Mouse (Mus musculus): ENCODE data around the gene Sectm1a. TPM values are rescaled to one million over a fixed set of nuclear protein-coding genes. Genes with fewer than 3 reads are reported as not detected.

Sectm1a gene
- polyA plus RNA-seq, 1 experiment from 2014 or later = not detected

GRCm38 (mm10) chr11:121024163-121024562, 56.9 kb downstream of the Sectm1a start:
- 73% methylated on average over 6 of the region's 6 CpGs for WGBS
- H3K4me2 ChIP-seq (replicated peaks; ENCODE audit: low read depth, low read length) = no peak overlapping the region
- ATAC-seq (ENCODE audit: low FRiP score) (no peak), DNase-seq (ENCODE audit: low spot score) (no peak)
- H3K9ac ChIP-seq (ENCODE audit: low read depth, low read length) = no peak overlapping the region
- no peaks in the 10 kb centered on the region for H3K4me1 ChIP-seq (replicated peaks; ENCODE audit: control insufficient read depth, insufficient read depth, low read length)
- no peak overlapping the region for H3K27ac ChIP-seq (ENCODE audit: low read depth, low read length)
- no peaks in the 10 kb centered on the region for H3K27me3 ChIP-seq (ENCODE audit: control insufficient read depth, insufficient read depth, low read length)
- H3K9me3 ChIP-seq (ENCODE audit: control insufficient read depth, low read length) = no peaks in the 10 kb centered on the region
- no peak overlapping the region for H3K4me3 ChIP-seq (ENCODE audit: low read depth, low read length)
- no peaks in the 10 kb centered on the region for H3K36me3 ChIP-seq (ENCODE audit: control insufficient read depth, insufficient read depth, low read length)

- DNase-seq (ENCODE audit: low spot score) (no peak), ATAC-seq (ENCODE audit: low FRiP score) (no peak)
- Histone ChIP-seq H3K27ac (ENCODE audit: low read depth, low read length) (no peak overlapping the region), H3K4me1 (replicated peaks; ENCODE audit: control insufficient read depth, insufficient read depth, low read length) (no peaks in the 10 kb centered on the region), H3K27me3 (ENCODE audit: control insufficient read depth, insufficient read depth, low read length) (no peaks in the 10 kb centered on the region), H3K9ac (ENCODE audit: low read depth, low read length) (no peak overlapping the region), H3K4me2 (replicated peaks; ENCODE audit: low read depth, low read length) (no peak overlapping the region), H3K4me3 (ENCODE audit: low read depth, low read length) (no peak overlapping the region), H3K9me3 (ENCODE audit: control insufficient read depth, low read length) (no peaks in the 10 kb centered on the region), H3K36me3 (ENCODE audit: control insufficient read depth, insufficient read depth, low read length) (no peaks in the 10 kb centered on the region)
- 84% methylated on average over 5 of the region's 5 CpGs for WGBS
Measured at GRCm38 (mm10) chr11:121019501-121019900, 61.5 kb downstream of the Sectm1a start.

- ATAC-seq (ENCODE audit: low FRiP score) = peak; percentile 59; the same call in 1 of the 2 replicates
- peak; percentile 72 for DNase-seq (ENCODE audit: low spot score)
- no peaks in the 10 kb centered on the region for H3K36me3 ChIP-seq (ENCODE audit: control insufficient read depth, insufficient read depth, low read length)
- H3K4me3 ChIP-seq (ENCODE audit: low read depth, low read length) = no peak overlapping the region
- no peak overlapping the region for H3K9ac ChIP-seq (ENCODE audit: low read depth, low read length)
- H3K27ac ChIP-seq (ENCODE audit: low read depth, low read length) = no peak overlapping the region
- H3K9me3 ChIP-seq (ENCODE audit: control insufficient read depth, low read length) = no peaks in the 10 kb centered on the region
- H3K27me3 ChIP-seq (ENCODE audit: control insufficient read depth, insufficient read depth, low read length) = no peaks in the 10 kb centered on the region
- no peak overlapping the region for H3K4me2 ChIP-seq (replicated peaks; ENCODE audit: low read depth, low read length)
- 39% methylated on average over 3 of the region's 3 CpGs for WGBS
- no peaks in the 10 kb centered on the region for H3K4me1 ChIP-seq (replicated peaks; ENCODE audit: control insufficient read depth, insufficient read depth, low read length)
Measured at GRCm38 (mm10) chr11:121017703-121018102, 63.3 kb downstream of the Sectm1a start.

Other genes with a start within 250 kb of the Sectm1a start
- 3.9 and 4.7 TPM in 2 replicates for gene Ccdc57, start 148.3 kb downstream of the Sectm1a start, polyA plus RNA-seq (2014; fragmentation: Nextera tagmentation; extraction: Ambion mirVana)
- 25.8 and 32.0 TPM in 2 replicates for gene Slc16a3, start 132.7 kb downstream of the Sectm1a start, polyA plus RNA-seq (2014; fragmentation: Nextera tagmentation; extraction: Ambion mirVana)
- 58.4 and 71.3 TPM in 2 replicates for gene Csnk1d, start 89.9 kb downstream of the Sectm1a start, polyA plus RNA-seq (2014; fragmentation: Nextera tagmentation; extraction: Ambion mirVana)
- gene Cd7, start 41.8 kb downstream of the Sectm1a start, polyA plus RNA-seq (2014; fragmentation: Nextera tagmentation; extraction: Ambion mirVana) = not detected in 2 replicates
- not detected in 2 replicates for gene Sectm1b, start 17.7 kb downstream of the Sectm1a start, polyA plus RNA-seq (2014; fragmentation: Nextera tagmentation; extraction: Ambion mirVana)
- gene Tex19.2, start 37.5 kb upstream of the Sectm1a start, polyA plus RNA-seq (2014; fragmentation: Nextera tagmentation; extraction: Ambion mirVana) = not detected in 2 replicates
- gene Tex19.1, start 64.9 kb upstream of the Sectm1a start, polyA plus RNA-seq (2014; fragmentation: Nextera tagmentation; extraction: Ambion mirVana) = 0.20 TPM in 1 of 2 replicates, not detected in the other
- gene Uts2r, start 79.1 kb upstream of the Sectm1a start, polyA plus RNA-seq (2014; fragmentation: Nextera tagmentation; extraction: Ambion mirVana) = 0.23 and 0.25 TPM in 2 replicates
- gene Hexdc, start 123.2 kb upstream of the Sectm1a start, polyA plus RNA-seq (2014; fragmentation: Nextera tagmentation; extraction: Ambion mirVana) = 6.2 and 7.0 TPM in 2 replicates
- gene Ogfod3, start 123.5 kb upstream of the Sectm1a start, polyA plus RNA-seq (2014; fragmentation: Nextera tagmentation; extraction: Ambion mirVana) = 17.0 and 19.2 TPM in 2 replicates
- 42.6 and 43.9 TPM in 2 replicates for gene Cybc1, start 148.1 kb upstream of the Sectm1a start, polyA plus RNA-seq (2014; fragmentation: Nextera tagmentation; extraction: Ambion mirVana)
- 75.4 and 79.1 TPM in 2 replicates for gene Narf, start 156.0 kb upstream of the Sectm1a start, polyA plus RNA-seq (2014; fragmentation: Nextera tagmentation; extraction: Ambion mirVana)
- 12.4 and 13.5 TPM in 2 replicates for gene Foxk2, start 178.8 kb upstream of the Sectm1a start, polyA plus RNA-seq (2014; fragmentation: Nextera tagmentation; extraction: Ambion mirVana)

All from hindbrain, embryonic 11.5 days (tissue).